Mouse (Mus musculus) forebrain, embryonic 13.5 days (tissue): ENCODE data around the gene Crybb1. TPM values are rescaled to one million over a fixed set of nuclear protein-coding genes. Genes with fewer than 3 reads are reported as not detected.

Source experiments
- ATAC-seq: fragments of 200-750 bp; cut with Nextera tagmentation; 2 replicates; pipeline ENCODE4 v1.8.0; 2017
- H3K27ac ChIP-seq: fragments of 300-500 bp; sonication (generic); 2 replicates; pipeline ENCODE4 v1.5.1; 2015; ENCODE audit warnings: inconsistent platforms, mild to moderate bottlenecking, moderate library complexity
- H3K27me3 ChIP-seq: fragments of 300-500 bp; sonication (generic); 2 replicates; pipeline ENCODE4 v1.6.1; 2015; ENCODE audit warnings: mild to moderate bottlenecking, inconsistent platforms
- H3K36me3 ChIP-seq: fragments of 300-500 bp; sonication (generic); 2 replicates; pipeline ENCODE4 v1.6.1; 2015; ENCODE audit warnings: mild to moderate bottlenecking, inconsistent platforms; ENCODE audit not compliant: poor library complexity, severe bottlenecking
- H3K4me1 ChIP-seq: fragments of 300-500 bp; sonication (generic); 2 replicates; pipeline ENCODE4 v1.6.1; 2015; ENCODE audit warnings: inconsistent platforms
- H3K4me2 ChIP-seq: fragments of 300-500 bp; sonication (generic); 2 replicates; pipeline ENCODE4 v1.6.1; 2015; ENCODE audit warnings: inconsistent platforms, mild to moderate bottlenecking, moderate library complexity
- H3K4me3 ChIP-seq: fragments of 300-500 bp; sonication (generic); 2 replicates; pipeline ENCODE4 v1.5.1; 2015; ENCODE audit warnings: mild to moderate bottlenecking, inconsistent platforms
- H3K9ac ChIP-seq: fragments of 300-500 bp; sonication (generic); 2 replicates; pipeline ENCODE4 v1.6.1; 2015; ENCODE audit warnings: mild to moderate bottlenecking, inconsistent platforms
- H3K9me3 ChIP-seq: fragments of 300-500 bp; sonication (generic); replicated peaks from 2 replicates; pipeline ENCODE4 v1.6.1; 2016; ENCODE audit warnings: inconsistent platforms
- WGBS: fragments of 180-500 bp; shearing (Covaris S2); methylation state at CpG from one replicate; pipeline ENCODE4 v1.1.7; 2015; 5-methylcytosine and 5-hydroxymethylcytosine counted together
- polyA plus RNA-seq: library from polyadenylated mRNA; unstranded; fragments of >200 nt; fragmentation: Nextera tagmentation; extraction: Ambion mirVana; gene quantifications from 2 replicates; pipeline ENCODE4 v1.2.1, GENCODE M21; 2015

The Crybb1 gene
- polyA plus RNA-seq, 1 experiment from 2014 or later = 2.1 TPM

GRCm38 (mm10) chr5:112253169-112253568 lies 2.4 kb upstream of the Crybb1 start:
- no peaks in the 10 kb centered on the region; the same call in 1 of the 2 replicates for H3K27me3 ChIP-seq
- H3K9me3 ChIP-seq = no peaks in the 10 kb centered on the region
- no peak overlapping the region for H3K4me2 ChIP-seq
- no peak overlapping the region for H3K9ac ChIP-seq
- peaks cover 36% of the 10 kb centered on the region for H3K4me1 ChIP-seq
- no peak overlapping the region for H3K4me3 ChIP-seq
- WGBS = 10% methylated on average over 8 of the region's 8 CpGs
- no peak for ATAC-seq
- H3K27ac ChIP-seq = no peak overlapping the region
- no peaks in the 10 kb centered on the region for H3K36me3 ChIP-seq

GRCm38 (mm10) chr5:112254282-112254806 lies 1.3 kb upstream of the Crybb1 start:
- H3K27ac ChIP-seq = no peak overlapping the region
- 61% methylated on average over 7 of the region's 7 CpGs for WGBS
- H3K9ac ChIP-seq = no peak overlapping the region; the same call in 1 of the 2 replicates
- H3K4me1 ChIP-seq = peaks cover 36% of the 10 kb centered on the region
- H3K4me3 ChIP-seq = no peak overlapping the region
- H3K27me3 ChIP-seq = no peaks in the 10 kb centered on the region; the same call in 1 of the 2 replicates
- H3K9me3 ChIP-seq = no peaks in the 10 kb centered on the region
- peak; percentile 43; the same call in 1 of the 2 replicates for ATAC-seq
- H3K4me2 ChIP-seq = no peak overlapping the region
- no peaks in the 10 kb centered on the region for H3K36me3 ChIP-seq

GRCm38 (mm10) chr5:112256457-112256856 lies 842 bp downstream of the Crybb1 start:
- no peak overlapping the region for H3K9ac ChIP-seq
- ATAC-seq = no peak
- no peaks in the 10 kb centered on the region for H3K9me3 ChIP-seq
- H3K4me3 ChIP-seq = no peak overlapping the region
- no peak overlapping the region for H3K4me2 ChIP-seq
- WGBS = 78% methylated on average over 9 of the region's 9 CpGs
- H3K27me3 ChIP-seq = no peaks in the 10 kb centered on the region; the same call in 1 of the 2 replicates
- no peak overlapping the region; the same call in 1 of the 2 replicates for H3K27ac ChIP-seq
- peaks cover 36% of the 10 kb centered on the region for H3K4me1 ChIP-seq
- no peaks in the 10 kb centered on the region for H3K36me3 ChIP-seq

GRCm38 (mm10) chr5:112257896-112258295 lies 2.3 kb downstream of the Crybb1 start:
- no peaks in the 10 kb centered on the region; the same call in 1 of the 2 replicates for H3K27me3 ChIP-seq
- no peak overlapping the region for H3K4me3 ChIP-seq
- H3K9me3 ChIP-seq = no peaks in the 10 kb centered on the region
- H3K27ac ChIP-seq = no peak overlapping the region
- ATAC-seq = no peak
- no peak overlapping the region for H3K4me2 ChIP-seq
- H3K9ac ChIP-seq = no peak overlapping the region
- H3K4me1 ChIP-seq = peaks cover 36% of the 10 kb centered on the region
- H3K36me3 ChIP-seq = no peaks in the 10 kb centered on the region
- 79% methylated on average over 3 of the region's 3 CpGs for WGBS

GRCm38 (mm10) chr5:112259862-112260650 lies 4.4 kb downstream of the Crybb1 start:
- no peak overlapping the region for H3K4me3 ChIP-seq
- no peaks in the 10 kb centered on the region for H3K9me3 ChIP-seq
- H3K36me3 ChIP-seq = no peaks in the 10 kb centered on the region
- 92% methylated on average over 16 of the region's 16 CpGs for WGBS
- no peak overlapping the region for H3K27ac ChIP-seq
- H3K4me2 ChIP-seq = no peak overlapping the region
- H3K9ac ChIP-seq = no peak overlapping the region
- H3K27me3 ChIP-seq = no peaks in the 10 kb centered on the region; the same call in 1 of the 2 replicates
- 0 out of 2 replicates have a peak, but pooled peaks cover 16% of the 10 kb centered on the region for H3K4me1 ChIP-seq
- ATAC-seq = no peak

GRCm38 (mm10) chr5:112260818-112261217 lies 5.2 kb downstream of the Crybb1 start:
- no peaks in the 10 kb centered on the region for H3K9me3 ChIP-seq
- WGBS = 82% methylated on average over 3 of the region's 3 CpGs

GRCm38 (mm10) chr5:112264099-112264498 lies 8.5 kb downstream of the Crybb1 start:
- Histone ChIP-seq H3K4me2 (no peak overlapping the region), H3K9me3 (no peaks in the 10 kb centered on the region), H3K9ac (no peak overlapping the region), H3K27ac (no peak overlapping the region), H3K36me3 (no peaks in the 10 kb centered on the region), H3K27me3 (peaks cover 4% of the 10 kb centered on the region; the same call in 1 of the 2 replicates), H3K4me3 (no peak overlapping the region), H3K4me1 (peaks cover 7% of the 10 kb centered on the region; the same call in 1 of the 2 replicates)
- no peak for ATAC-seq
- WGBS = 90% methylated on average over 7 of the region's 7 CpGs

More at GRCm38 (mm10) chr5:112260818-112261217, 5.2 kb downstream of the Crybb1 start:
- no peak overlapping the region for H3K4me2 ChIP-seq
- peaks cover 12% of the 10 kb centered on the region; the same call in 1 of the 2 replicates for H3K4me1 ChIP-seq
- no peaks in the 10 kb centered on the region; the same call in 1 of the 2 replicates for H3K27me3 ChIP-seq
- no peak overlapping the region for H3K4me3 ChIP-seq
- H3K9ac ChIP-seq = no peak overlapping the region
- ATAC-seq = no peak
- no peaks in the 10 kb centered on the region for H3K36me3 ChIP-seq
- no peak overlapping the region for H3K27ac ChIP-seq

GRCm38 (mm10) chr5:112265110-112265509 lies 9.5 kb downstream of the Crybb1 start:
- H3K36me3 ChIP-seq = no peaks in the 10 kb centered on the region
- no peak overlapping the region for H3K9ac ChIP-seq
- peaks cover 4% of the 10 kb centered on the region; the same call in 1 of the 2 replicates for H3K27me3 ChIP-seq
- no peak overlapping the region for H3K27ac ChIP-seq
- no peak for ATAC-seq
- H3K9me3 ChIP-seq = no peaks in the 10 kb centered on the region
- no peak overlapping the region for H3K4me2 ChIP-seq
- 89% methylated on average over 5 of the region's 5 CpGs for WGBS
- H3K4me3 ChIP-seq = no peak overlapping the region
- H3K4me1 ChIP-seq = peaks cover 7% of the 10 kb centered on the region; the same call in 1 of the 2 replicates

GRCm38 (mm10) chr5:112265515-112265914 lies 9.9 kb downstream of the Crybb1 start:
- H3K4me2 ChIP-seq = no peak overlapping the region
- no peak overlapping the region for H3K27ac ChIP-seq
- no peaks in the 10 kb centered on the region for H3K9me3 ChIP-seq
- peaks cover 4% of the 10 kb centered on the region; the same call in 1 of the 2 replicates for H3K27me3 ChIP-seq
- H3K36me3 ChIP-seq = no peaks in the 10 kb centered on the region
- WGBS = 8% methylated on average over 10 of the region's 10 CpGs
- peaks cover 10% of the 10 kb centered on the region for H3K4me1 ChIP-seq
- no peak for ATAC-seq
- no peak overlapping the region for H3K4me3 ChIP-seq
- H3K9ac ChIP-seq = no peak overlapping the region

- no peak overlapping the region for H3K4me3 ChIP-seq
- ATAC-seq = no peak
- 57% methylated on average over 9 of the region's 9 CpGs for WGBS
- no peak overlapping the region for H3K4me2 ChIP-seq
- no peaks in the 10 kb centered on the region for H3K36me3 ChIP-seq
- no peak overlapping the region for H3K9ac ChIP-seq
- peaks cover 17% of the 10 kb centered on the region for H3K4me1 ChIP-seq
- no peak overlapping the region for H3K27ac ChIP-seq
- no peaks in the 10 kb centered on the region for H3K9me3 ChIP-seq
- 0 out of 2 replicates have a peak, but pooled peaks cover 4% of the 10 kb centered on the region for H3K27me3 ChIP-seq
Measured at GRCm38 (mm10) chr5:112266011-112266777, 10.6 kb downstream of the Crybb1 start.

GRCm38 (mm10) chr5:112270764-112271541 lies 15.3 kb downstream of the Crybb1 start:
- Histone ChIP-seq H3K4me1 (peaks cover 15% of the 10 kb centered on the region), H3K4me2 (peak overlapping the region; percentile 22), H3K27ac (peak overlapping the region; percentile 48), H3K9ac (no peak overlapping the region), H3K9me3 (no peaks in the 10 kb centered on the region), H3K27me3 (0 out of 2 replicates have a peak, but pooled peaks cover 4% of the 10 kb centered on the region), H3K36me3 (no peaks in the 10 kb centered on the region), H3K4me3 (no peak overlapping the region)
- ATAC-seq = no peak
- WGBS = 40% methylated on average over 24 of the region's 24 CpGs
